Comparison of ENCODE assay signal across 9 mouse cellular contexts in the genomic region with DNA sequence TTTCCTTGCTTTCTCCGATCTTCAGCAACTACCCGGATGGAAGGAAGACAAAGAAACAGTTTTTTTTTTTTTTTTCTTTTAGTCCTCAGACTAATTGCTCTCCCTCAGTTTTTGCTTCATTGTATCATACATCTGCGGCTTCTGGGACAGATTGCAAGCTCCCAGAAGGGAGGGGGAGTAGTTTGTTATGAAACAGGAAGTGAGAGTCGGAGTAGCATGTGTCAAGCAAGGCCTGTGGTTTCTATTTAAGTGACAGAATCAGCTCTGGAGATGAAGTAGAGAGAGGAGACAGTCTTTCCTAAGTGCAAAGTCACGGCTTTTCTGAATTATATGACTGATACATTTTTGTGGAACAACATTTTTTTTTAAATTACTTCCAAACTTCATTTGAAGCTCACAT.
DNase-seq lines count a peak whose midpoint lies in the region; ATAC-seq lines count a peak whose summit lies in the region.
"Had no signal": no experiment of that assay in that cellular context is flagged by ENCODE, and none has a peak within 500 bp of the region (broad histone marks: within the 10 kb centered on the region; RNA-seq: fewer than 3 reads in every experiment).

No protein-coding gene starts in this region.

- no peak overlapping the region for H3K4me2 ChIP-seq in liver, embryonic 16.5 days (ENCODE audit: low read depth, low read length)
- H3K4me2 ChIP-seq: embryonic facial prominence, embryonic 12.5 days; limb, embryonic 15.5 days had no signal

- no peaks in the 10 kb centered on the region for H3K27me3 ChIP-seq in liver, embryonic 16.5 days (ENCODE audit: control insufficient read depth, insufficient read depth, low read depth, low read length)
- H3K27me3 ChIP-seq in splenic B cell, adult 2 months (ENCODE audit: control insufficient read depth, insufficient read depth, low read length, poor library complexity, severe bottlenecking) = no peaks in the 10 kb centered on the region
- H3K27me3 ChIP-seq: embryonic facial prominence, embryonic 12.5 days; limb, embryonic 15.5 days had no signal

- H3K36me3 ChIP-seq in liver, embryonic 16.5 days (ENCODE audit: control insufficient read depth, insufficient read depth) = no peaks in the 10 kb centered on the region
- no peaks in the 10 kb centered on the region for H3K36me3 ChIP-seq in splenic B cell, adult 2 months (ENCODE audit: control insufficient read depth, insufficient read depth, low read length, poor library complexity, severe bottlenecking)
- H3K36me3 ChIP-seq: embryonic facial prominence, embryonic 12.5 days; limb, embryonic 15.5 days had no signal

- no peak overlapping the region for H3K27ac ChIP-seq in liver, embryonic 16.5 days (ENCODE audit: low read length)
- H3K27ac ChIP-seq: embryonic facial prominence, embryonic 12.5 days; limb, embryonic 15.5 days had no signal

- 0 out of 2 replicates have a peak, but pooled peaks have one; percentile 21 for ATAC-seq in liver, embryonic 16.5 days (ENCODE audit: low read depth)
- ATAC-seq in erythroblast, adult 5-6 weeks (replicated peaks; ENCODE audit: low FRiP score, poor library complexity, severe bottlenecking) = no peak

- H3K9ac ChIP-seq in liver, embryonic 16.5 days (ENCODE audit: low read depth, low read length) = no peak overlapping the region
- H3K9ac ChIP-seq: embryonic facial prominence, embryonic 12.5 days; limb, embryonic 15.5 days had no signal

- WGBS in liver, embryonic 16.5 days (ENCODE audit: insufficient replicate concordance) = 14% methylated on average over 5 of the region's 5 CpGs

- H3K4me1 ChIP-seq in liver, embryonic 16.5 days (ENCODE audit: control insufficient read depth, low read depth, low read length) = no peaks in the 10 kb centered on the region

- H3K4me3 ChIP-seq in liver, embryonic 16.5 days (ENCODE audit: low read depth, low read length) = no peak overlapping the region
- H3K4me3 ChIP-seq: embryonic facial prominence, embryonic 12.5 days; limb, embryonic 15.5 days had no signal

- no peak for DNase-seq in liver
- DNase-seq in brain, adult 2 months (ENCODE audit: low read depth, low spot score) = peak; percentile 89
- DNase-seq in layer of hippocampus, adult 9-11 months = peak; percentile 90
- DNase-seq in splenic B cell, adult 2 months (ENCODE audit: low read depth, low spot score) = peak; percentile 80
- no peak for DNase-seq in embryo, embryonic 9.5 days (ENCODE audit: extremely low spot score)

- no peaks in the 10 kb centered on the region for H3K9me3 ChIP-seq in liver, embryonic 16.5 days (replicated peaks; ENCODE audit: control insufficient read depth, low read length)
- H3K9me3 ChIP-seq: embryonic facial prominence, embryonic 12.5 days; limb, embryonic 15.5 days had no signal

Comparison
In these comparisons a context has a peak if more than half of its experiments do, and no peak if none do; other contexts are left out.
1. DNase-seq: peak in brain, adult 2 months (single experiment), layer of hippocampus, adult 9-11 months (single experiment) and splenic B cell, adult 2 months (single experiment); none in liver (single experiment) and embryo, embryonic 9.5 days (single experiment).